Mouse (Mus musculus) embryo, embryonic 11.5 days (tissue): Measurements from ENCODE around the gene Ahcy.
A peak's percentile ranks its signal among the peaks of the same experiment; 100 is the strongest.
"Not testable (repeated sequence)": the region's sequence is repeated elsewhere in the genome, so short reads cannot be mapped to it uniquely, and the experiment has no call there.

Experiments
- DNase-seq: peaks from one replicate; pipeline ENCODE4 v3.0.0-alpha.2; 2012; ENCODE audit warnings: low read depth, low spot score

Gene Ahcy

GRCm38 (mm10) chr2:155073978-155074765 lies at the start of gene Ahcy:
Gene Ahcy (minus strand): TSS chr2:155074497.
- DNase-seq: peak; percentile 82

- DNase-seq: no peak
Measured at GRCm38 (mm10) chr2:155115216-155115830, 41.0 kb upstream of the Ahcy start.

GRCm38 (mm10) chr2:155107276-155107675 lies 33.0 kb upstream of the Ahcy start:
- DNase-seq: not testable (repeated sequence)

GRCm38 (mm10) chr2:155103607-155104006 lies 29.3 kb upstream of the Ahcy start:
- no peak for DNase-seq

- no peak for DNase-seq
Measured at GRCm38 (mm10) chr2:155101761-155102181, 27.5 kb upstream of the Ahcy start.

- no peak for DNase-seq
Measured at GRCm38 (mm10) chr2:155100796-155101259, 26.5 kb upstream of the Ahcy start.

GRCm38 (mm10) chr2:155099994-155100795 lies 25.9 kb upstream of the Ahcy start:
- no peak for DNase-seq

GRCm38 (mm10) chr2:155099421-155099820 lies 25.1 kb upstream of the Ahcy start:
- no peak for DNase-seq

GRCm38 (mm10) chr2:155098720-155099380 lies 24.6 kb upstream of the Ahcy start:
- no peak for DNase-seq

- DNase-seq: no peak
Measured at GRCm38 (mm10) chr2:155093418-155093817, 19.1 kb upstream of the Ahcy start.

- no peak for DNase-seq
Measured at GRCm38 (mm10) chr2:155091743-155092075, 17.4 kb upstream of the Ahcy start.

- no peak for DNase-seq
Measured at GRCm38 (mm10) chr2:155090909-155091742, 16.8 kb upstream of the Ahcy start.

GRCm38 (mm10) chr2:155088264-155088663 lies 14.0 kb upstream of the Ahcy start:
- DNase-seq: no peak

GRCm38 (mm10) chr2:155086328-155086727 lies 12.0 kb upstream of the Ahcy start:
- no peak for DNase-seq

- no peak for DNase-seq
Measured at GRCm38 (mm10) chr2:155084546-155084945, 10.2 kb upstream of the Ahcy start.

- no peak for DNase-seq
Measured at GRCm38 (mm10) chr2:155082121-155082803, 8.0 kb upstream of the Ahcy start.

- DNase-seq: no peak
Measured at GRCm38 (mm10) chr2:155081056-155081455, 6.8 kb upstream of the Ahcy start.

- no peak for DNase-seq
Measured at GRCm38 (mm10) chr2:155080179-155080530, 5.9 kb upstream of the Ahcy start.

- DNase-seq: no peak
Measured at GRCm38 (mm10) chr2:155079500-155080178, 5.3 kb upstream of the Ahcy start.

- DNase-seq: no peak
Measured at GRCm38 (mm10) chr2:155075649-155076048, 1.4 kb upstream of the Ahcy start.
